ENCODE assay signal across 26 mouse cellular contexts in genomic region chr10:73805069-73805468, GRCm38 (mm10).
"Had no signal": no experiment of that assay in that cellular context is flagged by ENCODE, and none has a peak within 500 bp of the region (broad histone marks: within the 10 kb centered on the region; RNA-seq: fewer than 3 reads in every experiment).

No protein-coding gene starts in this region.

- H3K4me3 ChIP-seq: embryonic facial prominence, embryonic 10.5 days; embryonic facial prominence, embryonic 12.5 days; embryonic facial prominence, embryonic 13.5 days; embryonic facial prominence, embryonic 15.5 days; erythroblast, embryonic 14.5 days; forebrain, embryonic 10.5 days; forebrain, embryonic 12.5 days; forebrain, embryonic 13.5 days; forebrain, embryonic 15.5 days; gastrocnemius, adult 2 months; heart, adult 2 months; heart, embryonic 10.5 days had no signal

- H3K4me2 ChIP-seq: embryonic facial prominence, embryonic 12.5 days; embryonic facial prominence, embryonic 13.5 days; embryonic facial prominence, embryonic 15.5 days; forebrain, embryonic 12.5 days; forebrain, embryonic 13.5 days; forebrain, embryonic 15.5 days had no signal

- H3K27me3 ChIP-seq: embryonic facial prominence, embryonic 12.5 days; embryonic facial prominence, embryonic 13.5 days; embryonic facial prominence, embryonic 15.5 days; forebrain, embryonic 12.5 days; forebrain, embryonic 13.5 days; forebrain, embryonic 15.5 days had no signal

- ATAC-seq: forebrain, embryonic 13.5 days; forebrain, embryonic 14.5 days; forebrain, embryonic 15.5 days; forebrain, embryonic 16.5 days; forebrain, postnatal 0 days had no signal

- H3K36me3 ChIP-seq: embryonic facial prominence, embryonic 10.5 days; embryonic facial prominence, embryonic 12.5 days; embryonic facial prominence, embryonic 13.5 days; embryonic facial prominence, embryonic 15.5 days; forebrain, embryonic 10.5 days; forebrain, embryonic 12.5 days; forebrain, embryonic 15.5 days; heart, embryonic 10.5 days had no signal

- H3K9me3 ChIP-seq: embryonic facial prominence, embryonic 10.5 days; embryonic facial prominence, embryonic 12.5 days; embryonic facial prominence, embryonic 13.5 days; embryonic facial prominence, embryonic 15.5 days; forebrain, embryonic 10.5 days; forebrain, embryonic 12.5 days; forebrain, embryonic 13.5 days; forebrain, embryonic 15.5 days; heart, embryonic 10.5 days had no signal

- H3K4me1 ChIP-seq: embryonic facial prominence, embryonic 10.5 days; embryonic facial prominence, embryonic 12.5 days; embryonic facial prominence, embryonic 13.5 days; embryonic facial prominence, embryonic 15.5 days; forebrain, embryonic 10.5 days; forebrain, embryonic 12.5 days; forebrain, embryonic 13.5 days; forebrain, embryonic 15.5 days; heart, embryonic 10.5 days had no signal

- H3K27ac ChIP-seq: embryonic facial prominence, embryonic 10.5 days; embryonic facial prominence, embryonic 12.5 days; embryonic facial prominence, embryonic 13.5 days; embryonic facial prominence, embryonic 15.5 days; forebrain, embryonic 10.5 days; forebrain, embryonic 12.5 days; forebrain, embryonic 13.5 days; forebrain, embryonic 15.5 days; gastrocnemius, adult 2 months; heart, adult 2 months; heart, embryonic 10.5 days had no signal

- H3K9ac ChIP-seq: embryonic facial prominence, embryonic 12.5 days; embryonic facial prominence, embryonic 13.5 days; embryonic facial prominence, embryonic 15.5 days; forebrain, embryonic 12.5 days; forebrain, embryonic 13.5 days; forebrain, embryonic 15.5 days; forebrain, postnatal 0 days had no signal

- DNase-seq: cerebellum, postnatal 10 days; cerebellum, postnatal 14 days; cerebellum, postnatal 25 days; cerebellum, postnatal 36 days; embryo, embryonic 11 days; forebrain, postnatal 0 days; gastrocnemius, adult 2 months; gastrocnemius, postnatal 10 days; gastrocnemius, postnatal 14 days; gastrocnemius, postnatal 25 days; gastrocnemius, postnatal 36 days; heart, adult 11 months; heart, adult 18-20 months; heart, adult 2 months had no signal
